Mouse (Mus musculus): ENCODE results near the gene Camk1d.

Gene Camk1d

GRCm38 (mm10) chr2:5709911-5710310, 4.4 kb downstream of the Camk1d start:
- no peak for DNase-seq (ENCODE audit: low spot score)

- DNase-seq (ENCODE audit: low spot score): no peak
Observed at GRCm38 (mm10) chr2:5707871-5708733, 6.2 kb downstream of the Camk1d start.

- DNase-seq (ENCODE audit: low spot score): no peak
Observed at GRCm38 (mm10) chr2:5706618-5707017, 7.7 kb downstream of the Camk1d start.

GRCm38 (mm10) chr2:5702370-5702769, 11.9 kb downstream of the Camk1d start:
- DNase-seq (ENCODE audit: low spot score): no peak

GRCm38 (mm10) chr2:5700931-5701330, 13.4 kb downstream of the Camk1d start:
- no peak for DNase-seq (ENCODE audit: low spot score)

GRCm38 (mm10) chr2:5698451-5698850, 15.9 kb downstream of the Camk1d start:
- DNase-seq (ENCODE audit: low spot score): no peak

GRCm38 (mm10) chr2:5694094-5694493, 20.2 kb downstream of the Camk1d start:
- no peak for DNase-seq (ENCODE audit: low spot score)

GRCm38 (mm10) chr2:5691729-5692128, 22.6 kb downstream of the Camk1d start:
- DNase-seq (ENCODE audit: low spot score): no peak

GRCm38 (mm10) chr2:5683366-5683765, 30.9 kb downstream of the Camk1d start:
- no peak for DNase-seq (ENCODE audit: low spot score)

- no peak for DNase-seq (ENCODE audit: low spot score)
Observed at GRCm38 (mm10) chr2:5681909-5682308, 32.4 kb downstream of the Camk1d start.

- no peak for DNase-seq (ENCODE audit: low spot score)
Observed at GRCm38 (mm10) chr2:5681302-5681701, 33.0 kb downstream of the Camk1d start.

- DNase-seq (ENCODE audit: low spot score): no peak
Observed at GRCm38 (mm10) chr2:5679055-5679454, 35.3 kb downstream of the Camk1d start.

- no peak for DNase-seq (ENCODE audit: low spot score)
Observed at GRCm38 (mm10) chr2:5677472-5677871, 36.8 kb downstream of the Camk1d start.

GRCm38 (mm10) chr2:5676786-5677185, 37.5 kb downstream of the Camk1d start:
- no peak for DNase-seq (ENCODE audit: low spot score)

GRCm38 (mm10) chr2:5676143-5676483, 38.2 kb downstream of the Camk1d start:
- no peak for DNase-seq (ENCODE audit: low spot score)

GRCm38 (mm10) chr2:5675431-5676142, 38.7 kb downstream of the Camk1d start:
- DNase-seq (ENCODE audit: low spot score): no peak

GRCm38 (mm10) chr2:5674512-5674911, 39.8 kb downstream of the Camk1d start:
- no peak for DNase-seq (ENCODE audit: low spot score)

GRCm38 (mm10) chr2:5673816-5674215, 40.5 kb downstream of the Camk1d start:
- DNase-seq (ENCODE audit: low spot score): no peak

GRCm38 (mm10) chr2:5672906-5673589, 41.3 kb downstream of the Camk1d start:
- no peak for DNase-seq (ENCODE audit: low spot score)

GRCm38 (mm10) chr2:5670146-5670545, 44.2 kb downstream of the Camk1d start:
- DNase-seq (ENCODE audit: low spot score): no peak

- no peak for DNase-seq (ENCODE audit: low spot score)
Observed at GRCm38 (mm10) chr2:5669498-5670040, 44.7 kb downstream of the Camk1d start.

- no peak for DNase-seq (ENCODE audit: low spot score)
Observed at GRCm38 (mm10) chr2:5668940-5669339, 45.4 kb downstream of the Camk1d start.

- no peak for DNase-seq (ENCODE audit: low spot score)
Observed at GRCm38 (mm10) chr2:5663499-5663898, 50.8 kb downstream of the Camk1d start.

Measured in urinary bladder, postnatal 10 days (tissue).